Mouse (Mus musculus) heart, embryonic 11.5 days (tissue): Measurements from ENCODE around the gene Kcnj2. TPM values are rescaled to one million over a fixed set of nuclear protein-coding genes. Genes with fewer than 3 reads are reported as not detected.

Experiments
- ATAC-seq: fragments of 200-750 bp; cut with Nextera tagmentation; replicated peaks from 2 replicates; pipeline ENCODE4 v1.8.0; 2017; ENCODE audit warnings: moderate library complexity; ENCODE audit not compliant: insufficient number of reproducible peaks, low FRiP score, low TSS enrichment
- H3K27ac ChIP-seq: fragments of 300-500 bp; sonication (generic); 2 replicates; pipeline ENCODE4 v1.5.1; 2014; ENCODE audit warnings: mild to moderate bottlenecking, low read depth, low read length
- H3K27me3 ChIP-seq: fragments of 300-500 bp; sonication (generic); 2 replicates; pipeline ENCODE4 v1.6.1; 2014; ENCODE audit warnings: mild to moderate bottlenecking, low read length, mixed read lengths; ENCODE audit not compliant: control insufficient read depth, insufficient read depth
- H3K36me3 ChIP-seq: fragments of 300-500 bp; sonication (generic); 2 replicates; pipeline ENCODE4 v1.6.1; 2014; ENCODE audit warnings: mild to moderate bottlenecking, low read length, moderate library complexity, mixed read lengths; ENCODE audit not compliant: control insufficient read depth, insufficient read depth
- H3K4me1 ChIP-seq: fragments of 300-500 bp; sonication (generic); 2 replicates; pipeline ENCODE4 v1.6.1; 2014; ENCODE audit warnings: low read length; ENCODE audit not compliant: control insufficient read depth, insufficient read depth
- H3K4me2 ChIP-seq: fragments of 300-500 bp; sonication (generic); 2 replicates; pipeline ENCODE4 v1.6.1; 2014; ENCODE audit warnings: mild to moderate bottlenecking, moderate library complexity
- H3K4me3 ChIP-seq: fragments of 300-500 bp; sonication (generic); 2 replicates; pipeline ENCODE4 v1.5.1; 2014; ENCODE audit warnings: low read depth, low read length
- H3K9ac ChIP-seq: fragments of 300-500 bp; sonication (generic); 2 replicates; pipeline ENCODE4 v1.6.1; 2014; ENCODE audit warnings: mild to moderate bottlenecking, low read depth, low read length, moderate library complexity
- H3K9me3 ChIP-seq: fragments of 300-500 bp; sonication (generic); replicated peaks from 2 replicates; pipeline ENCODE4 v1.6.1; 2016; ENCODE audit warnings: low read length; ENCODE audit not compliant: control insufficient read depth
- WGBS: fragments of 180-500 bp; shearing (Covaris S2); extraction: QIAGEN DNeasy Blood & Tissue Kit; methylation state at CpG from one replicate; pipeline ENCODE4 v1.1.7; 2014; ENCODE audit not compliant: insufficient replicate concordance; 5-methylcytosine and 5-hydroxymethylcytosine counted together
- polyA plus RNA-seq: library from polyadenylated mRNA; unstranded; fragments of >200 nt; fragmentation: Nextera tagmentation; extraction: Ambion mirVana; gene quantifications from 2 replicates; pipeline ENCODE4 v1.2.1, GENCODE M21; 2014

Gene Kcnj2
- polyA plus RNA-seq, 1 experiment from 2014 or later, result 1.0 TPM

DNA sequence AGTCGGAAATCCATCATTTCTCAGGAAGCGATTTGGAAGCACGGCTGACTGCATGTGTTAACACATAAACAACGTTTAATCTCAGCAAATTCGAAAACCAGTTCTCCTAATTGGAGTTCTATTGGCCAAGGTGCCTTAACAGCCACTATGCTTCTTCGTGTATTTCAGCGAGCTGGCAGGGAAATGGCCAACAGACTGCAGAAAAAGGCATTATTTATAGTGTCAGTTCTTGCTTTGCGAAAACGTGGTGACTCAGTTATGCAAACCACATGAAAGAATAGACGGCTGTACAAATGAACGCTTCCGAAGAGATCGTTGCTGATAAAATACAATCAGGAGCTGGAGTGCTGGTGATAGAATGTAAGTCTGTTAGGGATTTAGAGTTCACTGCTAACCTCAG, 9.9 kb upstream of the Kcnj2 start:
- no peaks in the 10 kb centered on the region for H3K36me3 ChIP-seq
- 76% methylated on average over 13 of the region's 13 CpGs for WGBS
- no peak overlapping the region for H3K4me3 ChIP-seq
- no peaks in the 10 kb centered on the region for H3K9me3 ChIP-seq
- no peaks in the 10 kb centered on the region for H3K4me1 ChIP-seq
- no peaks in the 10 kb centered on the region for H3K27me3 ChIP-seq
- H3K27ac ChIP-seq, result no peak overlapping the region
- ATAC-seq, result no peak
- no peak overlapping the region for H3K4me2 ChIP-seq
- H3K9ac ChIP-seq, result no peak overlapping the region

DNA sequence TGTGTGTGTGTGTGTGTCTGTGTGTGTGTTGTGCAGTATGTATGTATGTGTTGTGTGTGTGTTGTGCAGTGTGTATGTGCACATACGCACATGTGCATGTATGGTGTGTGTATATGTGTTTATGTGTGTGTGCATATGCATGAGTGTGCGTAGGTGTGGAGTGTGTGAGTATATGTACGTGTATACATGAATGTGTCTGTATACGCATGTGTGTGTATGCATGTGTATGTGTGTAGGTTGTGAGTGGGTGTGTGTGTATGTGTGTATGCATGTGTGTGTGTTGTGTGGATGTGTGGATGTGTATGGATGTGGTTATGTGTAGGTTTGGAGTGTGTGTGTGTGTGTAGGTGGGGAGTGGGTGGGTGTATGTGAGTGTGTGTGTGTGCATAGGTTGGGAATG, 8.5 kb upstream of the Kcnj2 start:
- ATAC-seq, result no peak
- H3K9me3 ChIP-seq, result no peaks in the 10 kb centered on the region
- no peak overlapping the region for H3K4me3 ChIP-seq
- no peaks in the 10 kb centered on the region for H3K36me3 ChIP-seq
- no peak overlapping the region for H3K9ac ChIP-seq
- no peaks in the 10 kb centered on the region for H3K4me1 ChIP-seq
- H3K27ac ChIP-seq, result no peak overlapping the region
- H3K4me2 ChIP-seq, result no peak overlapping the region
- H3K27me3 ChIP-seq, result no peaks in the 10 kb centered on the region
- WGBS, result 83% methylated on average over 4 of the region's 4 CpGs

DNA sequence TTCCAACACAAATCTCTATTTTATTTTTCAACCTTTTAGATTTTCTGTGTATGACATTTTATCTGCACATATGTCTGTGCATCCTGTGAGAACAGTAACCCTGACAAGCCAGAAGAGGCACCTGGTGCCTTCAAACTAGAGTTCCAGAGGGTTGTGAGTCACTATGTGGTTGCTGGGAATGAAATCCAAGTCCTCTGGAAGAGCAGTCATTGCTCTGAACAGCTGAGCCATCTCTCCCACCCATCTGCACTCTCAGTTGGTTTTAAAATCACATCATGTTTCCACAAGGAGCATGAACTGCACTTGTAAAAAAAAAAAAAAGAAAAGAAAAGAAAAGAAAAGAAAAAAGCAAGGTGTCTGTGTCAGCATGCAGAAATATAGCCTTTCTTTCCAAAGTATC, 6.5 kb upstream of the Kcnj2 start:
- no peaks in the 10 kb centered on the region for H3K27me3 ChIP-seq
- no peaks in the 10 kb centered on the region for H3K9me3 ChIP-seq
- H3K4me2 ChIP-seq, result no peak overlapping the region
- H3K27ac ChIP-seq, result no peak overlapping the region
- H3K4me3 ChIP-seq, result no peak overlapping the region
- H3K4me1 ChIP-seq, result no peaks in the 10 kb centered on the region
- ATAC-seq, result no peak
- no peaks in the 10 kb centered on the region for H3K36me3 ChIP-seq
- H3K9ac ChIP-seq, result no peak overlapping the region

DNA sequence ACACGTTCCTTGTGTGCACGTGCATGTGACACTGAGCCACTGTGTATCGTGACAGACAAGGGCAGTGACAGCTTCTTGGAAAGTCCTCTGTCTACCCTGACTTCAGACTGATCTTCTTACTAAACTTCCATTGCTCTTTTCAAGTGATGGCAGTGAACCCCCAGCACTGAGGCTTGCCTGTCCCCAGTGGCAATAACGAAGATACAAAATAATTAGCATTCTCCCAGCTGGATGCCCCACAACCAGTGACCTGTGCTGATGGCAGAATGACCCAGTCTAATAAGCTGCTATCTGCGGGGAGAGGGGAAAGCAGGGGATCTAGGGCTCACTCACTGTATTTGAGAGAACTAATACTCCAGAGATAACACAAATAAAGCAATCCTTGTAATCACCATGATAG, 5.7 kb upstream of the Kcnj2 start:
- Histone ChIP-seq H3K4me2 (no peak overlapping the region), H3K27me3 (no peaks in the 10 kb centered on the region), H3K9me3 (no peaks in the 10 kb centered on the region), H3K27ac (no peak overlapping the region), H3K9ac (no peak overlapping the region), H3K4me1 (no peaks in the 10 kb centered on the region), H3K36me3 (no peaks in the 10 kb centered on the region), H3K4me3 (no peak overlapping the region)
- no peak for ATAC-seq
- WGBS, result 59% methylated on average over 5 of the region's 5 CpGs

DNA sequence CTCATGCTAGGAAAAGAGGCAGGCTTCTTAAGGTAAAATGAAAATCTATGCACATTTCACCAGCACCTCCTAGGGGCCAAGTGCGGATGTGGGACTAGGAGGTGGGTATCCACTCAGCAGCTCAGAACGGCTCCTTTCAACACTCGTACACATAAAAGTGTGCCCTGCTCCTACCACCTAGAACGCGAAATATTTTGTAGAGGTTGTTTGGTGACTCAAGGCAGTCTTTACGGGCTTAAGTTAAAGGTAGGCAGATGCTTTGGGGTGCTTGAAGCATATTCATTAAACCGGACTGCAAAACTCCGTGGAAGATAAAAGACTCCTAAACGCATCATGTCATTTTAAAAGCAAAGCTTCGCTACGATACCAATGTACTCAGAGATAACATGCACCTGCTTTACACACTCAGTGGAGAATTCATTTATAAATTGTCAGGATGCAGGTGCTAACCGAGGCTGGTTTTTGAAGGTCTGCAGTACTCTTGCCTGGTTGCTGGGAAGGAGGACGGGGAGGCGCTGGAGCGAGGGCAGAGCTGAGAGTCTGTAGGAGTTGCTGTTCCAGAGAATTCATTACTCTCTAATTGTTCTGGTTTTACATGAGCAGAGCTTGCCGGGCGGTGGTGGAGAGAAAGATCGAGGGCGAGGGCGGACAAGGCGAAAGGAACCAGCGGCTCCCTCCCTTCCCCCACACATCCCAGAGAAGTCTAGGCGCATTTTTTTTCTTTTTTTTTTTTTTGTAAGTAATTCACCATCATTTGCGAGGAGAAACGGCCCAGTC, 1.0 kb upstream of the Kcnj2 start:
- no peak for ATAC-seq
- peak overlapping the region; percentile 54 for H3K4me3 ChIP-seq
- peak overlapping the region; percentile 93 for H3K4me2 ChIP-seq
- H3K27ac ChIP-seq, result no peak overlapping the region
- no peaks in the 10 kb centered on the region for H3K9me3 ChIP-seq
- peak overlapping the region; percentile 67 for H3K9ac ChIP-seq
- no peaks in the 10 kb centered on the region for H3K36me3 ChIP-seq
- H3K4me1 ChIP-seq, result 0 out of 2 replicates have a peak, but pooled peaks cover 4% of the 10 kb centered on the region
- under 1% methylated on average over 25 of the region's 25 CpGs for WGBS
- H3K27me3 ChIP-seq, result no peaks in the 10 kb centered on the region

DNA sequence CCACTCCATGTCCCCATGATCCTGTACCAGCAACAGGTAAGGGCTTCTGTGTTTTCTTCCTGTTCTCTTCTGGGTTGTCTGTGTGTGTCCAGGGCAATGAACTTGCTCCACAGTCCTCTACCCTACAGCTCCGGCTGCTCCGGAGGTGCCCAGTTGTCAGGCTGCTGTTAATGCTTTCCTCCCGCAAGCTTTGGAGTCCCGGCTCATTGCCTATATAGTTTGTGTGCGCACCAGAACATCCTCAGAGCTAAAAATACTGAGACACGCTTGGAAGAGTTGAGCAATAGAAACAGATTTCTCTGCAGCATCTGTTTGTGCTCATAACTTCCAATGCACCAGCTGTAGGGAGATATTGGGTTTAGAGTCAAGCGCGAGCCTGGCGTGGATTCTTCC, 331 bp downstream of the Kcnj2 start:
- Histone ChIP-seq H3K36me3 (no peaks in the 10 kb centered on the region), H3K9ac (peak overlapping the region; percentile 67), H3K27ac (peak overlapping the region; percentile 41; the same call in 1 of the 2 replicates), H3K9me3 (no peaks in the 10 kb centered on the region), H3K4me1 (0 out of 2 replicates have a peak, but pooled peaks cover 4% of the 10 kb centered on the region), H3K4me2 (peak overlapping the region; percentile 93), H3K27me3 (no peaks in the 10 kb centered on the region), H3K4me3 (peak overlapping the region; percentile 54)
- peak; percentile 75 for ATAC-seq
- WGBS, result 2% methylated on average over 9 of the region's 9 CpGs

DNA sequence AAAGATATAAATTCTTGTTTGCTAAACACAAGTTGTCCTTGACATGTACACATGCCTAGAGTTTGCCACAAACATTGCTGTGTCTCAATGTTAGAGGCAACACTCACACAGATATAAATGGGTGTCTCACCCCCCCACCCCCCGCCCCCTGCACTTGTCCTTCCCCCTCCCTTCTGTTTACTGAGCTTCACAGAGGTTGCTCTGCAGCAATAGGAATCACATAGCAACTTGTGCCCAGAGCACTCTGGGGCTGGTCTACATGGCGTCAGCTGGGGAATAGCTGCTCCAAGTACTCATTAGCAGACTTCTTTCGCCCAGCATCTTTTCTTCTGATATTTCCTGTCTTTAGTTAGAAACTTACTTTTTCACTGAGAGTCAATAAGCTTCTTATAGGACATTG, 1.8 kb downstream of the Kcnj2 start:
- peak overlapping the region; percentile 93 for H3K4me2 ChIP-seq
- no peaks in the 10 kb centered on the region for H3K27me3 ChIP-seq
- H3K9ac ChIP-seq, result no peak overlapping the region
- 57% methylated on average over 3 of the region's 3 CpGs for WGBS
- H3K27ac ChIP-seq, result no peak overlapping the region
- peak overlapping the region; percentile 54 for H3K4me3 ChIP-seq
- H3K9me3 ChIP-seq, result no peaks in the 10 kb centered on the region
- H3K4me1 ChIP-seq, result 0 out of 2 replicates have a peak, but pooled peaks cover 4% of the 10 kb centered on the region
- ATAC-seq, result no peak
- H3K36me3 ChIP-seq, result peaks cover 4% of the 10 kb centered on the region

DNA sequence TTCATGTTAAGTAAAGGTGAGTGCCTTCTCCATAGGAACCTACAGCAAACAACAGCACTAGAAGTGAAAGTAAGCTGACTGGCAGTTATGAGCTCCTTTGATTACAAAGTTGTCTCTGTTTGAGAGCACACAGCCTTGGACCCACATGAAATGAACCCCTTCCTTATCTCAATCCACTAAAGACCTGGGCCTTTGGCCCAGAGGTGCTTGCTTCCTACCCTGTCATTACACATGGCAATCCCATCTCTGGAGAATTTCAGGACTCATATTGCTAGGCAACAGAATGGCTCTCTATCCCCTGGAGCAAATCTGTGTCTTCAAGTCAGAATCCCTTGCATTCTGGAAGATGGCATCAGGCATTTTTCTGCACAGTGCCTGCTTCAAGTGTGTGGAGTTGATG, 4.5 kb downstream of the Kcnj2 start:
- Histone ChIP-seq H3K36me3 (peaks cover 7% of the 10 kb centered on the region), H3K4me2 (no peak overlapping the region), H3K4me1 (0 out of 2 replicates have a peak, but pooled peaks cover 4% of the 10 kb centered on the region), H3K9ac (no peak overlapping the region), H3K9me3 (no peaks in the 10 kb centered on the region), H3K27me3 (no peaks in the 10 kb centered on the region), H3K4me3 (no peak overlapping the region), H3K27ac (no peak overlapping the region)
- no peak for ATAC-seq

DNA sequence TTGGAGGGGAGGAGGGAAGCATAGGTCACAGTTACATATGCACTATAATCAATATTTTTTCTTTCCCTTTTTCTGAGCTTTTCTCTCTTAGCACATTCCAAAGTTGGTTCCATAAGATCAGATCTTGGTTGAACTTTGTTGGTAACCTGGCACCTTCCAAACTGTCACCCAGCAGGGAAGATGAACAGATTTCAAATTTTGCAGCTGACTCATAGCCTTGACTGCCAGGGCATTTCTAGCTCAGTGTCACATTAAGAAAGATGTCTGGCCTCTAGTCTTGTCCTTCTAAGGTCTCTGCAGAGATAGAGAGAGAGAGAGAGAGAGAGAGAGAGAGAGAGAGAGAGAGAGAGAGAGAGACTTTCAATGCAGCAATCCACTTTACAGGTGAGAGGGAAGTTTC, 8.2 kb downstream of the Kcnj2 start:
- Histone ChIP-seq H3K4me2 (no peak overlapping the region), H3K36me3 (peaks cover 7% of the 10 kb centered on the region), H3K27me3 (no peaks in the 10 kb centered on the region), H3K4me1 (no peaks in the 10 kb centered on the region), H3K9me3 (no peaks in the 10 kb centered on the region), H3K9ac (no peak overlapping the region), H3K4me3 (no peak overlapping the region), H3K27ac (no peak overlapping the region)
- ATAC-seq, result no peak
